Mouse (Mus musculus): ENCODE measurements around the gene Glcci1.

- TF ChIP-seq CTCF (IDR thresholded peaks at IDR 0.05; ENCODE audit: borderline replicate concordance, extremely low read depth, insufficient read depth, insufficient read length): no peak
- no peak for TF ChIP-seq POLR2A (IDR thresholded peaks at IDR 0.05; ENCODE audit: borderline replicate concordance, extremely low read depth, insufficient read depth, insufficient read length, poor library complexity, severe bottlenecking)
Observed at GRCm38 (mm10) chr6:8619582-8620350, 110.4 kb downstream of the Glcci1 start.

Data from brain, embryonic 14.5 days (tissue).